Mouse (Mus musculus) forebrain, postnatal 0 days (tissue): ENCODE data around the gene Tmem248. TPM values are rescaled to one million over a fixed set of nuclear protein-coding genes. Genes with fewer than 3 reads are reported as not detected.

ENCODE experiments used
- ATAC-seq: fragments of 200-750 bp; cut with Nextera tagmentation; 2 replicates; pipeline ENCODE4 v1.8.0; 2017; ENCODE audit warnings: mild to moderate bottlenecking, moderate library complexity
- DNase-seq: peaks from one replicate; pipeline ENCODE4 v3.0.0-alpha.2; 2015
- H3K27ac ChIP-seq: fragments of 300-500 bp; sonication (generic); 2 replicates; pipeline ENCODE4 v1.5.1; 2014; ENCODE audit warnings: low read depth, mild to moderate bottlenecking, antibody characterized with exemption, low read length, moderate library complexity, mixed read lengths
- H3K27me3 ChIP-seq: fragments of 300-500 bp; sonication (generic); 2 replicates; pipeline ENCODE4 v1.6.1; 2014; ENCODE audit warnings: mild to moderate bottlenecking, low read length, mixed read lengths; ENCODE audit not compliant: insufficient read depth
- H3K36me3 ChIP-seq: fragments of 300-500 bp; sonication (generic); 2 replicates; pipeline ENCODE4 v1.6.1; 2014; ENCODE audit warnings: mild to moderate bottlenecking, moderate library complexity; ENCODE audit not compliant: insufficient read depth
- H3K4me1 ChIP-seq: fragments of 300-500 bp; sonication (generic); 2 replicates; pipeline ENCODE4 v1.6.1; 2014; ENCODE audit warnings: antibody characterized with exemption; ENCODE audit not compliant: insufficient read depth
- H3K4me2 ChIP-seq: fragments of 300-500 bp; sonication (generic); 2 replicates; pipeline ENCODE4 v1.6.1; 2014; ENCODE audit warnings: low read depth, mild to moderate bottlenecking, moderate library complexity
- H3K4me3 ChIP-seq: fragments of 300-500 bp; sonication (generic); 2 replicates; pipeline ENCODE4 v1.5.1; 2014; ENCODE audit warnings: low read depth, low read length, mixed read lengths
- H3K9ac ChIP-seq: fragments of 300-500 bp; sonication (generic); 2 replicates; pipeline ENCODE4 v1.6.1; 2014; ENCODE audit warnings: mild to moderate bottlenecking
- H3K9me3 ChIP-seq: fragments of 300-500 bp; sonication (generic); 2 replicates; pipeline ENCODE4 v1.6.1; 2016; ENCODE audit warnings: low read length
- CTCF ChIP-seq: sonication (generic); IDR thresholded peaks from 2 replicates; pipeline ENCODE4 v1.5.1; 2016; ENCODE audit warnings: antibody characterized with exemption, control low read depth, low read depth
- WGBS: fragments of 180-500 bp; shearing (Covaris S2); extraction: QIAGEN DNeasy Blood & Tissue Kit; methylation state at CpG from one replicate; pipeline ENCODE4 v1.1.7; 2014; 5-methylcytosine and 5-hydroxymethylcytosine counted together
- polyA plus RNA-seq: library from polyadenylated mRNA; unstranded; fragments of >200 nt; fragmentation: Nextera tagmentation; extraction: Ambion mirVana; gene quantifications from 2 replicates; pipeline ENCODE4 v1.2.1, GENCODE M21; 2015
- total RNA-seq: library from RNA; depleted of rRNA; stranded (reverse); fragments of >200 nt; gene quantifications from 2 replicates; pipeline ENCODE4 v1.2.3, GENCODE M21; 2014

Gene Tmem248
- total and polyA plus RNA-seq, 2 experiments from 2014 or later: 29.1 to 45.8 TPM

DNA sequence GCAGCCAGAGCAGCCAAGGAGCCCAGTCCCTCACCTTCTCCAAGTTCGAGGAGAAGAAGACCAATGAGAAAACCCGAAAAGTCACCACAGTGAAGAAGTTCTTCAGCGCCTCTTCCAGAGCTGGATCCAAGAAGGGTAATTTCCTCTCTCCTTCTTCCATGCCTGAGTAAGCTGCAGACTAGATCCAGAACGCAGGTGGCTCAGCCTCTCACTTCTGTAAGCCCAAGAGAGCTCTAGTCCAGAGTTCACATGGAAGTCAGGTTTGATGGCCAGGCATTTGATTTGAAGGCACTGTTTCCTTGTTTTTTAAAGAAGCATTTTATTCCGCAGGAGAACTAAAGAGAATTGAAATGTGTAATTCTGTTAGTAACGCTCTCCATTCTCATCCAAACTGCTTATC lies 26.0 kb upstream of the Tmem248 start:
- no peak for ATAC-seq
- Histone ChIP-seq H3K4me3 (no peak overlapping the region), H3K27ac (no peak overlapping the region), H3K36me3 (peaks cover 36% of the 10 kb centered on the region), H3K9me3 (no peaks in the 10 kb centered on the region), H3K4me1 (no peaks in the 10 kb centered on the region), H3K27me3 (no peaks in the 10 kb centered on the region), H3K4me2 (no peak overlapping the region), H3K9ac (no peak overlapping the region)
- TF ChIP-seq CTCF: no peak
- DNase-seq: no peak
- WGBS: 93% methylated on average over 6 of the region's 6 CpGs

DNA sequence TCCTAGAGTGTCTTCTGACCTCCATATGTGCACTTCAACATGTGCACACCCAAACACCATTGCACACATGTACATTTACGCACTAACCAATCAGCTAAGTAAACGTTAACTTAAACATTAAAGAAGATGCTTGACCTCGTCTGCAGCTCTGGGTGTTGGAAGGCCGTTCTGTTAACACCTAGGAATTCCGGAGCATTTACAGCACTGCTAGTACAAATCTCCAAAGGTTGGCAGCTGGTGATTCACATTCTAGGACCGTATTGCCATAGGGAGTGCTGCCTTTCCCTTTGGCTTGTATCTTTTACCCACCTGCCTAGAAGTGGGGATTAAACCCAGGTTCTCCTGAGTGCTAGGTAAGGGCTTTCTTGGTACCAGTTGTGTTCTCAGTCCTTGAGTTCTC lies 25.0 kb upstream of the Tmem248 start:
- no peaks in the 10 kb centered on the region for H3K27me3 ChIP-seq
- H3K9ac ChIP-seq: no peak overlapping the region
- H3K9me3 ChIP-seq: no peaks in the 10 kb centered on the region
- WGBS: 95% methylated on average over 6 of the region's 6 CpGs
- H3K4me2 ChIP-seq: no peak overlapping the region
- H3K4me3 ChIP-seq: no peak overlapping the region
- no peak for DNase-seq
- no peak for TF ChIP-seq CTCF
- no peak for ATAC-seq
- H3K4me1 ChIP-seq: no peaks in the 10 kb centered on the region
- peaks cover 36% of the 10 kb centered on the region for H3K36me3 ChIP-seq
- H3K27ac ChIP-seq: no peak overlapping the region

DNA sequence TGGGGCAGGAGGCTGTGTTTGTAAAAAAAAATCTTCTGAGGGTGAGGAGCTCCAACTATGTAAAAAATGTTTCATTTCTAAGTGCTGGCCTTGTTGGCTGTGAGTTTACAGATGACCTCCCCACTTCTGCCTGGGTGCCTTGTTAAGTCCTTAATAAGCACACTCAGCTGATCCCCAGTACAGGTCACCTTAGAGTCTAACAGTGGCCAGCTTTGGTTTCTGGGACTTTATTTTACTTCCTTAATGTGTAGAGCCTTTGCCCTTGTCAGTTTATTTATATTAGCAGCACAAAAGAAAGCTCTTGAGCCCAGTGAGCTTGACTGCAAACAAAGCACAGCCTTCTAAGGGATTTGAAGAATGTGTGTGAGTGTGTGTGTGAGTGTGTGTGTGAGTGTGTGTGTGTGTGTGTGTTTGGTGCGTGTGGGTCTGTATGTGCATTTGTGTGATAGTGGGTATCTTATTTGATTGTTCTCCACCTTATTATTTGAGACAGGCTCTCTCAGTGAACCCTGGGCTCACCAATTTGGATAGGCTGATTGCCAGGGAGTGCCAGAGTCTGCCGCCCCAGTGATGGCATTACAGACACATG lies 24.4 kb upstream of the Tmem248 start:
- H3K9ac ChIP-seq: no peak overlapping the region
- no peaks in the 10 kb centered on the region for H3K27me3 ChIP-seq
- H3K4me2 ChIP-seq: no peak overlapping the region
- no peak for ATAC-seq
- H3K27ac ChIP-seq: no peak overlapping the region
- 81% methylated on average over 2 of the region's 2 CpGs for WGBS
- no peaks in the 10 kb centered on the region for H3K9me3 ChIP-seq
- peaks cover 36% of the 10 kb centered on the region for H3K36me3 ChIP-seq
- no peaks in the 10 kb centered on the region for H3K4me1 ChIP-seq
- H3K4me3 ChIP-seq: no peak overlapping the region
- no peak for TF ChIP-seq CTCF
- no peak for DNase-seq

DNA sequence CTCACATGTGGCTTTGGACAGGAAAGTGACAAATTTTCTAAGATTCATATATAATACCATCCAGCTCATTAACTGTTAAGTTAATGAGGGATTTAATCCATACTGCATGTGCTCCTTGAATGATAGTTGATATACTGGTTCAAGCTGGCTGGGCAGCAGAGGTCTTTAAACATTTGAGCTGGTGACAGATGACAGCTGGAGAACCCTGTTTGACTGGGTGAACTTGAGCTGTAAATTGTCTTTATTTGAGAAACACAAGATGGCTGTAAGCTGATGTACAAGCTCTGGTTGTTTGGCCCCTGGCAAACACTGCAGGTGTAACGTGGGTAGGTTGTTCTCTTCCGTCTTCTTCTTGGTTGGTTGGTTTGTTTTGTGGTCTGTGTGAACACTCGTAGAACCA lies 23.1 kb upstream of the Tmem248 start:
- peaks cover 44% of the 10 kb centered on the region for H3K36me3 ChIP-seq
- H3K4me1 ChIP-seq: no peaks in the 10 kb centered on the region
- H3K9ac ChIP-seq: no peak overlapping the region
- no peak for TF ChIP-seq CTCF
- H3K27me3 ChIP-seq: no peaks in the 10 kb centered on the region
- ATAC-seq (no peak), DNase-seq (no peak)
- no peak overlapping the region for H3K27ac ChIP-seq
- no peak overlapping the region for H3K4me2 ChIP-seq
- no peaks in the 10 kb centered on the region for H3K9me3 ChIP-seq
- 96% methylated on average over 3 of the region's 3 CpGs for WGBS
- H3K4me3 ChIP-seq: no peak overlapping the region

DNA sequence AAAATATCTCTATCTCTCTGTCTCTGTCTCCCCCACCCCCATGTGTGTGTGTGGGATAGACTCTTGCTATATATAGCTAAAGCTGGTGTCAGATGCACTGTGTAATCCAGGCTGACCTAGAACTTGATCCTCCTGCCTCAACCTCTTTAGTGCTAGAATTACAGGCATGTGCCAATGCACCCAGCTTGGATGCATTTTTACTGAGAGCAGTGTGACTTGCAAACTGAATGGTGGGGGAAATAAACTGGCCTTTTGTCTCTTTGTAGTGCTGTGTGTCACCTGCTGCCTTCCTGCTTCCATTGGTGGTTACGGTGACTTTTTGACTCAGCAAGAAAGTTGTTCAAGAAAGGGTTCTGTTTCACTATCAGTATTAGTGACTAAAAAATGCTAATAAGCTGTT lies 20.6 kb upstream of the Tmem248 start:
- H3K9ac ChIP-seq: no peak overlapping the region
- TF ChIP-seq CTCF: no peak
- H3K9me3 ChIP-seq: no peaks in the 10 kb centered on the region
- no peak overlapping the region for H3K4me2 ChIP-seq
- DNase-seq: no peak
- no peak for ATAC-seq
- H3K4me1 ChIP-seq: no peaks in the 10 kb centered on the region
- H3K4me3 ChIP-seq: no peak overlapping the region
- H3K27ac ChIP-seq: no peak overlapping the region
- peaks cover 37% of the 10 kb centered on the region for H3K36me3 ChIP-seq
- no peaks in the 10 kb centered on the region for H3K27me3 ChIP-seq
- WGBS: 91% methylated on average over 1 of the region's 1 CpGs

DNA sequence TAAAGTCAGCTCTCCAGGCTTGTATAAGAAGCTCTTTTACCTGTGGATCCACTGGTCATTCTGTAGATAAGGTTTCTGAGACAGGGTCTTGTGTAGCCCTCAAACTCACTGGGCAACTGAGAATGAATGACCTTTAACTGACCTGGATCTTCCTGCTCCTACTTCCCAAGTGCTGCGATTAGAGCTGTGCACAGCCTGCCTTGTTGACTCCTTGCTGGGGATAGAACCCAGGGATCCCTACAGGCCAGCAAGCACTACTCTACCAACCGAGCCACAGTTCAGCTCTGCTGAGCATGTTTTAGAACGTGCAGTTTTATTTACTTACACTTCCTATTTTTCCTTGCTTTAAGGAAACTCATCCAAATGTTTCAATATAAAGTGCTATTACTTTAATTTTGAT lies 19.4 kb upstream of the Tmem248 start:
- no peaks in the 10 kb centered on the region for H3K9me3 ChIP-seq
- no peak for TF ChIP-seq CTCF
- 88% methylated on average over 3 of the region's 3 CpGs for WGBS
- no peak overlapping the region for H3K4me3 ChIP-seq
- no peaks in the 10 kb centered on the region for H3K27me3 ChIP-seq
- H3K4me2 ChIP-seq: no peak overlapping the region
- H3K4me1 ChIP-seq: no peaks in the 10 kb centered on the region
- peaks cover 33% of the 10 kb centered on the region for H3K36me3 ChIP-seq
- no peak for ATAC-seq
- no peak for DNase-seq
- H3K27ac ChIP-seq: no peak overlapping the region
- no peak overlapping the region for H3K9ac ChIP-seq

DNA sequence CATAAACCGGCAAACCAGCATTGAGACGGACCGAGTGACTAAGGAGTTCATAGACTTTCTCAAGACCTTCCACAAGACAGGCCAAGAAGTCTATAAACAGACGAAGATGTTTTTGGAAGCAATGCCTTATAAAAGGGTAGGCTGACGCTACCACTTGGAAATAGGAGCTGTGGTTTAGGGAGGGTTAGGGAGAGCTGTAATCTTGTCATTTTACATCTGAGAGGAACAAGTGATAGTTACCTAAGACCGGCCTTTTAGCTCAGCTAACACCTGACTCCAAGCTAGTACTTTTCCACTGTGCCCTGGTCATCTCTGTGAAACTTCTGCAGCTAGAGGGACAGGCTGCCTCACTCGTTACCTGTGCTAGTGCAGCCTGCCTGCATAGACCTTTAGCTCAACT lies 18.9 kb upstream of the Tmem248 start:
- Histone ChIP-seq H3K4me3 (no peak overlapping the region), H3K4me1 (no peaks in the 10 kb centered on the region), H3K9me3 (no peaks in the 10 kb centered on the region), H3K4me2 (no peak overlapping the region), H3K36me3 (peaks cover 29% of the 10 kb centered on the region), H3K27ac (no peak overlapping the region), H3K27me3 (no peaks in the 10 kb centered on the region), H3K9ac (no peak overlapping the region)
- 92% methylated on average over 7 of the region's 7 CpGs for WGBS
- TF ChIP-seq CTCF: no peak
- ATAC-seq: no peak
- DNase-seq: no peak
